Comparison of ENCODE assay signal across 10 mouse cellular contexts in genomic region chr16:18705028-18705648, GRCm38 (mm10).
DNase-seq lines count a peak whose midpoint lies in the region; ATAC-seq and TF ChIP-seq lines count a peak whose summit lies in the region.
"Had no signal": no experiment of that assay in that cellular context is flagged by ENCODE, and none has a peak within 500 bp of the region (broad histone marks: within the 10 kb centered on the region; RNA-seq: fewer than 3 reads in every experiment).

No protein-coding gene starts in this region.

- WGBS in lung, adult 2 months = 13% methylated on average over 9 of the region's 9 CpGs
- 35% methylated on average over 9 of the region's 9 CpGs for WGBS in kidney, embryonic 15.5 days
- 33% methylated on average over 9 of the region's 9 CpGs for WGBS in neural tube, embryonic 15.5 days

- intact Hi-C loops in left cerebral cortex, postnatal 4 days (cut with DNase I) = no loop called here

- peak; percentile 85 for ATAC-seq in kidney, embryonic 15.5 days (replicated peaks; ENCODE audit: low FRiP score)
- peak; percentile 53; the same call in 1 of the 2 replicates for ATAC-seq in neural tube, embryonic 15.5 days (ENCODE audit: low FRiP score)

- no peak overlapping the region for H3K4me2 ChIP-seq in kidney, embryonic 15.5 days
- H3K4me2 ChIP-seq in neural tube, embryonic 15.5 days = no peak overlapping the region
- H3K4me2 ChIP-seq: embryonic facial prominence, embryonic 15.5 days; limb, embryonic 12.5 days had no signal

- peaks cover 5% of the 10 kb centered on the region for H3K4me1 ChIP-seq in lung, adult 2 months (ENCODE audit: control insufficient read depth, insufficient read depth, low read length)
- H3K4me1 ChIP-seq in kidney, embryonic 15.5 days = peaks cover 32% of the 10 kb centered on the region
- H3K4me1 ChIP-seq in neural tube, embryonic 15.5 days = peaks cover 10% of the 10 kb centered on the region
- H3K4me1 ChIP-seq: embryonic facial prominence, embryonic 15.5 days had no signal

- no peak overlapping the region for H3K4me3 ChIP-seq in lung, adult 2 months (replicated peaks; ENCODE audit: extremely low read depth, low read depth, low read length)
- no peak overlapping the region for H3K4me3 ChIP-seq in kidney, embryonic 15.5 days (replicated peaks)
- H3K4me3 ChIP-seq in neural tube, embryonic 15.5 days (replicated peaks) = no peak overlapping the region
- H3K4me3 ChIP-seq: embryonic facial prominence, embryonic 15.5 days; limb, embryonic 12.5 days had no signal

- H3K27ac ChIP-seq in kidney, embryonic 15.5 days = peak overlapping the region; percentile 60; the same call in 1 of the 2 replicates
- H3K27ac ChIP-seq in neural tube, embryonic 15.5 days (replicated peaks) = 0 out of 2 replicates have a peak overlapping the region, but pooled peaks have one; percentile 28
- H3K27ac ChIP-seq: embryonic facial prominence, embryonic 15.5 days; limb, embryonic 12.5 days had no signal

- H3K9me3 ChIP-seq in kidney, embryonic 15.5 days (replicated peaks) = no peaks in the 10 kb centered on the region
- H3K9me3 ChIP-seq in neural tube, embryonic 15.5 days (replicated peaks) = no peaks in the 10 kb centered on the region
- H3K9me3 ChIP-seq: embryonic facial prominence, embryonic 15.5 days; limb, embryonic 12.5 days had no signal

- DNase-seq in lung, adult 18-20 months = peak; percentile 70 to 74
- DNase-seq in lung, adult 2 months = no peak
- peak; percentile 74 for DNase-seq in heart, adult 8-10 months (ENCODE audit: low spot score)
- DNase-seq in layer of hippocampus, postnatal 25 days (ENCODE audit: extremely low spot score in 1 of 2, low spot score in 1 of 2) = no peak
- DNase-seq in left cerebral cortex, postnatal 4 days = no peak
- no peak for DNase-seq in ovary, postnatal 36 days (ENCODE audit: low spot score)

- no peak for TF ChIP-seq POLR2A in lung, adult 2 months (IDR thresholded peaks at IDR 0.05; ENCODE audit: borderline replicate concordance, extremely low read depth, low read depth, low read length)

- H3K27me3 ChIP-seq in kidney, embryonic 15.5 days = no peaks in the 10 kb centered on the region
- H3K27me3 ChIP-seq in neural tube, embryonic 15.5 days (replicated peaks) = 0 out of 2 replicates have a peak, but pooled peaks cover 3% of the 10 kb centered on the region
- H3K27me3 ChIP-seq: embryonic facial prominence, embryonic 15.5 days had no signal

- TF ChIP-seq CTCF in lung, adult 2 months (IDR thresholded peaks at IDR 0.05; ENCODE audit: insufficient read depth, low read length) = no peak

- H3K36me3 ChIP-seq in kidney, embryonic 15.5 days = no peaks in the 10 kb centered on the region
- no peaks in the 10 kb centered on the region for H3K36me3 ChIP-seq in neural tube, embryonic 15.5 days
- H3K36me3 ChIP-seq: embryonic facial prominence, embryonic 15.5 days; limb, embryonic 12.5 days had no signal

- H3K9ac ChIP-seq in kidney, embryonic 15.5 days = no peak overlapping the region
- no peak overlapping the region for H3K9ac ChIP-seq in neural tube, embryonic 15.5 days (replicated peaks)
- H3K9ac ChIP-seq: embryonic facial prominence, embryonic 15.5 days; limb, embryonic 12.5 days had no signal

Comparison
In these comparisons a context has a peak if more than half of its experiments do, and no peak if none do; other contexts are left out.
1. DNase-seq: peak in lung, adult 18-20 months (2 of 2) and heart, adult 8-10 months (single experiment); none in lung, adult 2 months (single experiment), layer of hippocampus, postnatal 25 days (0 of 2), left cerebral cortex, postnatal 4 days (single experiment) and ovary, postnatal 36 days (single experiment).